Mouse (Mus musculus): Measurements from ENCODE around the gene Cenpe. TPM values are rescaled to one million over a fixed set of nuclear protein-coding genes. Genes with fewer than 3 reads are reported as not detected.
"Not testable (repeated sequence)": the region's sequence is repeated elsewhere in the genome, so short reads cannot be mapped to it uniquely, and the experiment has no call there.

The Cenpe gene
- polyA plus RNA-seq (2015; fragmentation: Nextera tagmentation; extraction: Ambion mirVana), result 30.8 and 31.4 TPM in 2 replicates

DNA sequence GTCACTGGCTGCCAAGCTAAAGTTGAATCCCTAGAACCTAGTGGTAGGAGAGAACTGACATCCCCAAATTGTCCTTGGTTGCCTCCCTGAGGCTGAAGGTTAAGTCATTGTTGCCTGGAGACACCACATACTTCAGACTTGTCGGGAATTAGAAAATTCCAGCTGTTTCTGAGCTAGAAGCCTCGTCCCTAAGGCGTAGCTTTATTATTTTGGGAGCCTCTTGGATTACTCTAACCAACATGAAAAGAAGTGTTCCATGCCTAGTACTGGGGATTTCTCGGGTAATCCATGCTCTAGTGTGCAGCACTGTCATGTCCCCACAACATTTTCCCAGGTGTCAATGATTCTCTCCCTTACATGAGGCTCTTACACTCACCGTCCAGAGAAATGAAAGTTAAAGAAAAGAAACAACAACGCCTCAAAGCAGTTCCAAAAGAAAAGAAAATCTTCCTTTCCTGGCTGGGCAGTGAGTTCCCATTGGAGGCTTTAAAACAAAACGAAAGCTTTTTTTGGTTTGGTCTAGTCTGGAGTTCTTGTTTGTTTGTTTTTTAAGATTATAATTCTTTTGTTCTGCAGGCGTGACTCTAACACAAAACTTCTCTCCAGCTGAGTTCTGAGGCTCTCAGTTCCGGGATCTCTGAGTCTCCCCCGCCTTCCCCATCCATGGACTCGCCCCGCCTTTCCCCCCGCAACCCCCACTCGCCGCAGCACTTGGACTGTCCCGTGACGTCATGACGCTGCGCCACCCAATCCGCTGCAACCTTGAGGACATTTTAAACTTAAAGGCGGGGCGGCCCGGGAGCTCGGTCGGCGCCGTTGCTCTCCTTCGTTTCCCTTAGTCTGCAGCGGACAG, at the start of gene Cenpe:
Gene Cenpe, plus strand, starts transcription at position 733 of the 853 bp plus-strand sequence.
- Histone ChIP-seq H3K9ac (peak within 1 kb of the TSS; percentile 81), H3K27ac (peak within 1 kb of the TSS; percentile 58), H3K36me3 (peaks cover 12% of the 10 kb centered on the region), H3K4me2 (replicated peaks) (peak within 1 kb of the TSS; percentile 75), H3K4me1 (peaks cover 15% of the 10 kb centered on the region), H3K9me3 (no peaks in the 10 kb centered on the region), H3K4me3 (peak within 1 kb of the TSS; percentile 85), H3K27me3 (no peaks in the 10 kb centered on the region)
- ATAC-seq (ENCODE audit: low FRiP score, low read depth), result peak; percentile 93
- WGBS, result 4% methylated on average over 29 of the region's 29 CpGs

DNA sequence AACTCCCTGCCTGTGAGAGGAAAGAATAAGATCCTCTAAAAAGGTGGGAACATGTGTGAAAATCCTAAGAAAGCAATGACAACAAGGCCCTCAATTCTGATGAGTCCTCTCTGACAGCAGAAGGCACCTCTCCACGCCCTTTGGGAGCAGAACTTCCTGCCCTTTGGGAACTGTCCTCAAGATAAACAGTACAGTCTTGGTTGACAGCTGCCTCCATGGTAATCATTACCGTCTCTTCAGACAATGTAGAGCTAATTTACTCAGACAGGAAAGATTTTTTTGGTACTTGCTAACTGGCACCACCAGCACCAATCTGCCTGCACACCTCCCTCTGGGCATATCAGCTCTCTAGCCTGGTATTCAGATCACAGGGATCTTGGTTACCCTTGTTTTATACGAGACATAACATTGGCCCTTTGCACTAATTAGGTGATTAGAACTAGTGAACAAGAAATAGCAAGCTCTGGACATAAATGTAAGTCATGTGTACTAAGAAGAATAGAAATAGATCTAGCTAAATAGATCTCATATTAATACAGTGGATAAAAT, 40.4 kb upstream of the Cenpe start:
- 50% methylated on average over 3 of the region's 3 CpGs for WGBS
- Histone ChIP-seq H3K4me1 (no peaks in the 10 kb centered on the region), H3K9ac (no peak overlapping the region), H3K36me3 (no peaks in the 10 kb centered on the region), H3K27ac (no peak overlapping the region), H3K27me3 (no peaks in the 10 kb centered on the region), H3K4me3 (no peak overlapping the region), H3K4me2 (replicated peaks) (no peak overlapping the region), H3K9me3 (no peaks in the 10 kb centered on the region)
- ATAC-seq (ENCODE audit: low FRiP score, low read depth), result no peak

DNA sequence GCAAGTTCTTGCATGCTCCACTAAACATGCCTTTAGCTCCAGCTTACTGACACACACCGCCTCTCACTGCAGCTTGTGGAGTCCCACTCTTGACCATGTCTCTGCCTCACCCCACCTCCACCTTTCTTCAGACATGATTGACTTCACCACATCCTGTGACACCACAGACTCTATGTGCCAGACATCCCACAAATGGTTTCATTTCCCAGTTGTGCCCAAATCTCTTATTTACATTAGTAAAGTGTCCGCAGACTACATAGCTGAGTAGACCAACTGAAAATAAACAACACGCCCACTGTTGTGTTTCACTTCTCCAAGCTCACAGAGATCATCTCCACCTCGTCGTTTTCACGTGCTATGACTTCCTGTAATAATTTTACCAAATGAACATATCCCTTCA, 20.5 kb upstream of the Cenpe start:
- H3K4me1 ChIP-seq, result no peaks in the 10 kb centered on the region
- H3K9ac ChIP-seq, result no peak overlapping the region
- 82% methylated on average over 6 of the region's 6 CpGs for whole genome bisulfite sequencing
- no peaks in the 10 kb centered on the region for H3K27me3 ChIP-seq
- no peak for ATAC-seq (ENCODE audit: low FRiP score, low read depth)
- H3K4me3 ChIP-seq, result no peak overlapping the region
- H3K4me2 ChIP-seq (replicated peaks), result no peak overlapping the region
- no peak overlapping the region for H3K27ac ChIP-seq
- no peaks in the 10 kb centered on the region for H3K36me3 ChIP-seq
- H3K9me3 ChIP-seq, result no peaks in the 10 kb centered on the region

DNA sequence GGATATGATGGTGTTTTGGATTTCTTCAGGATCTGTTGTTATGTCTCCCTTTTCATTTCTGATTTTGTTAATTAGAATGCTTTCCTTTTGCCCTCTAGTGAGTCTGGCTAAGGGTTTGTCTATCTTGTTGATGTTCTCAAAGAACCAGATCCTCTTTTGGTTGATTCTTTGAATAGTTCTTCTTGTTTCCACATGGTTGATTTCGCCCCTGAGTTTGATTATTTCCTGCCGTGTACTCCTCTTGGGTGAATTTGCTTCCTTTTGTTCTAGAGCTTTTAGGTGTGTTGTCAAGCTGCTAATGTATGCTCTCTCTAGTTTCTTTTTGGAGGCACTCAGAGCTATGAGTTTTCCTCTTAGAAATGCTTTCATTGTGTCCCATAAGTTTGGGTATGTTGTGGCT, 14.3 kb upstream of the Cenpe start:
- H3K4me1 ChIP-seq; H3K4me3 ChIP-seq; H3K27me3 ChIP-seq; H3K27ac ChIP-seq; ATAC-seq (ENCODE audit: low FRiP score, low read depth); H3K9ac ChIP-seq; H3K9me3 ChIP-seq; H3K36me3 ChIP-seq; H3K4me2 ChIP-seq (replicated peaks): not testable (repeated sequence)
- 82% methylated on average over 2 of the region's 2 CpGs for WGBS

DNA sequence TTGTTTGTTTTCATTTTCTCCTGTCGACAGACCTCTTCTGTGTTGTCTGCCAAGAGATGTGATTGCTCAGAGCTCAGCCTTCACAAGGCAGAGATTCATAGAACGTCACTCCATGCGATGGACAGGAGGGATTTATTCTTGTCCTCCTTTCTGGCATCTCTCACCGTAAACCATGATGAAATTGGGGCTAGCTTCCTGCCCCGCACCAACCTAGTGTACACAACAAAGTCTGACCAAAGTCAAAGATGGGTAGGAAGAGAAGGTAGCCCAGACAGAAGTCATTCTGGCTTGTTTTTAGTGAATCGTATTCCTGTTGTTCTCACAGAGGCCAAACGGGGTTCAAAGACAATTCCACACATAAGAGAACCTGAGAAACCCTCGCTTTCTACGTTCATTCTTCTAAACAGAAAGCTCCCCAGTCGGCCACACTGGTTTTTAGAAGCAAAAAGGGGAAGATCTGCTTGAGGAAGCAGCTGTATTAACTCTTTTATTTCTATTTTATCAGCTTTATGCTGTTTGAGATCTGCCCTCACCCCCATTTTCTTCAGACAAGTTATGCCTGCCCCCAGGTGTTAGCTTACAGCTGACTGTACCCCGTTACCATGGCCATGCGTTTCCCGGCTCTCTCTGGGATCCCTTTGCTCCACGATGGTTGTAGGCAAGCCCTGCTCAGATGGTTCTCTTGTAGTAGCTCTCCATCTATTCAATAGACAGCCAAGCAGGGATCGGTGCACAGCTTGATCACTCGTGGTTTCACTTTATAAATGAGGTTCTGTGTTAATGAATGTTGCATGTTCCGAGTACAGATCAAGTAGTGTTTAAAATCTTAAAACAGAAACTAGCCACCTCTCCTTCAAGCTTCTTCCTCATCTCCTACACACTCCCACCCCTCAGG, 11.7 kb upstream of the Cenpe start:
- Histone ChIP-seq H3K9ac (no peak overlapping the region), H3K36me3 (no peaks in the 10 kb centered on the region), H3K4me1 (no peaks in the 10 kb centered on the region), H3K27ac (no peak overlapping the region), H3K9me3 (no peaks in the 10 kb centered on the region), H3K27me3 (no peaks in the 10 kb centered on the region), H3K4me2 (replicated peaks) (no peak overlapping the region), H3K4me3 (no peak overlapping the region)
- 78% methylated on average over 17 of the region's 17 CpGs for WGBS
- no peak for ATAC-seq (ENCODE audit: low FRiP score, low read depth)

DNA sequence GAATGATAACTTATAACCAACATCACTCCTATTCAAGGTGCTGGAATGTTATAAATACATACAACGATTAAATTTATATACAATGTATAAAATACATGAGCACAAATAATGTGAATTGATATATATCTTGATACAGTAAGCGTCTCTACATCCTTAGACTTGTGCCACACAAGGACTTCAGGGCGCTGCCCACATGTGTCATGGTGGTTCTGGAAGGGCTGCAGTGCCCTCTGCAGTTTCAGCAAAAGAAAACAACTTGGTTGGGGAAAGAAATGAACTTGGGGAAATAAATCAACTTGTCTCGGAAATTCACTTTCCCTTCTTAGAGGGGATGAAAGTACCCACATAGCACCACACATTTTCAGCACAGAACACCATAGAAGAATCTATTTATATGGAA, 5.7 kb upstream of the Cenpe start:
- no peak overlapping the region for H3K4me3 ChIP-seq
- H3K27ac ChIP-seq, result no peak overlapping the region
- 44% methylated on average over 4 of the region's 4 CpGs for WGBS
- no peaks in the 10 kb centered on the region for H3K9me3 ChIP-seq
- ATAC-seq (ENCODE audit: low FRiP score, low read depth), result no peak
- no peaks in the 10 kb centered on the region for H3K4me1 ChIP-seq
- H3K4me2 ChIP-seq (replicated peaks), result no peak overlapping the region
- H3K36me3 ChIP-seq, result no peaks in the 10 kb centered on the region
- no peak overlapping the region for H3K9ac ChIP-seq
- no peaks in the 10 kb centered on the region for H3K27me3 ChIP-seq

- H3K4me2 ChIP-seq (replicated peaks), result peak overlapping the region; percentile 75
- peak overlapping the region; percentile 81 for H3K9ac ChIP-seq
- peaks cover 15% of the 10 kb centered on the region for H3K4me1 ChIP-seq
- H3K4me3 ChIP-seq, result peak overlapping the region; percentile 85
- ATAC-seq (ENCODE audit: low FRiP score, low read depth), result no peak
- no peak overlapping the region for H3K27ac ChIP-seq
- H3K9me3 ChIP-seq, result no peaks in the 10 kb centered on the region
- under 1% methylated on average over 26 of the region's 26 CpGs for whole genome bisulfite sequencing
- peaks cover 17% of the 10 kb centered on the region for H3K36me3 ChIP-seq
- H3K27me3 ChIP-seq, result no peaks in the 10 kb centered on the region
Observed at GRCm38 (mm10) chr3:135212658-135213350, 467 bp downstream of the Cenpe start.

GRCm38 (mm10) chr3:135232058-135232457, 19.7 kb downstream of the Cenpe start:
- 86% methylated on average over 3 of the region's 3 CpGs for WGBS
- no peak overlapping the region for H3K27ac ChIP-seq
- H3K9ac ChIP-seq, result no peak overlapping the region
- H3K36me3 ChIP-seq, result peaks cover 64% of the 10 kb centered on the region
- no peaks in the 10 kb centered on the region for H3K4me1 ChIP-seq
- ATAC-seq (ENCODE audit: low FRiP score, low read depth), result no peak
- H3K4me3 ChIP-seq, result no peak overlapping the region
- H3K9me3 ChIP-seq, result no peaks in the 10 kb centered on the region
- no peak overlapping the region for H3K4me2 ChIP-seq (replicated peaks)
- H3K27me3 ChIP-seq, result no peaks in the 10 kb centered on the region

- no peaks in the 10 kb centered on the region for H3K4me1 ChIP-seq
- no peak overlapping the region for H3K4me3 ChIP-seq
- peaks cover 68% of the 10 kb centered on the region for H3K36me3 ChIP-seq
- no peaks in the 10 kb centered on the region for H3K9me3 ChIP-seq
- no peak overlapping the region for H3K4me2 ChIP-seq (replicated peaks)
- no peaks in the 10 kb centered on the region for H3K27me3 ChIP-seq
- H3K27ac ChIP-seq, result no peak overlapping the region
- H3K9ac ChIP-seq, result no peak overlapping the region
- 89% methylated on average over 3 of the region's 3 CpGs for WGBS
- no peak for ATAC-seq (ENCODE audit: low FRiP score, low read depth)
Observed at GRCm38 (mm10) chr3:135232462-135232861, 20.1 kb downstream of the Cenpe start.

GRCm38 (mm10) chr3:135245733-135246132, 33.4 kb downstream of the Cenpe start:
- no peak for ATAC-seq (ENCODE audit: low FRiP score, low read depth)
- H3K27me3 ChIP-seq, result no peaks in the 10 kb centered on the region
- peaks cover 85% of the 10 kb centered on the region for H3K36me3 ChIP-seq
- no peak overlapping the region for H3K4me3 ChIP-seq
- H3K9me3 ChIP-seq, result no peaks in the 10 kb centered on the region
- no peak overlapping the region for H3K9ac ChIP-seq
- H3K27ac ChIP-seq, result no peak overlapping the region
- no peak overlapping the region for H3K4me2 ChIP-seq (replicated peaks)
- no peaks in the 10 kb centered on the region for H3K4me1 ChIP-seq

- Histone ChIP-seq H3K4me2 (replicated peaks) (no peak overlapping the region), H3K27me3 (no peaks in the 10 kb centered on the region), H3K9ac (no peak overlapping the region), H3K4me3 (no peak overlapping the region), H3K9me3 (no peaks in the 10 kb centered on the region), H3K36me3 (peaks cover 87% of the 10 kb centered on the region), H3K27ac (no peak overlapping the region), H3K4me1 (no peaks in the 10 kb centered on the region)
- no peak for ATAC-seq (ENCODE audit: low FRiP score, low read depth)
- WGBS, result 97% methylated on average over 6 of the region's 6 CpGs
Observed at GRCm38 (mm10) chr3:135246828-135247227, 34.5 kb downstream of the Cenpe start.

DNA sequence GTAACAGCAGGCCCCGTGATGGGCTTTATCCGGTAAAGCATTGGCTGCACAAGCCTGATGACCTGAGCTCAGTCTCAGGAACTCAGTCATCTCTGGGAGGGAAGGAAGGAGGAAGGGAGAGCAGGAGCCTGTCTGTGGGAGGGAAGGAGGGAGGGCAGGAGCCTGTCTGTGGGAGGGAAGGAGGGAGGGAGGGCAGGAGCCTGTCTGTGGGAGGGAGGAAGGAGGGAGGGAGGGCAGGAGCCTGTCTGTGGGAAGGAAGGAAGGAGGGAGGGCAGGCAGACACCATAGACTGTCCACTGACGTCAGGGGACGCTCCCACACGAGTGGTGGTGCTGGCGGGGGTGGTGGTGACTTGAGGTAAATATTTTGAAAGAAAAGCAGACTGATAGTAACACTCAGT, 36.8 kb downstream of the Cenpe start:
- no peaks in the 10 kb centered on the region for H3K9me3 ChIP-seq
- 84% methylated on average over 6 of the region's 6 CpGs for WGBS
- H3K36me3 ChIP-seq, result peaks cover 77% of the 10 kb centered on the region
- H3K27me3 ChIP-seq, result no peaks in the 10 kb centered on the region
- no peak overlapping the region for H3K9ac ChIP-seq
- ATAC-seq (ENCODE audit: low FRiP score, low read depth), result no peak
- no peak overlapping the region for H3K4me3 ChIP-seq
- no peak overlapping the region for H3K4me2 ChIP-seq (replicated peaks)
- no peak overlapping the region for H3K27ac ChIP-seq
- H3K4me1 ChIP-seq, result no peaks in the 10 kb centered on the region

Measured in limb, embryonic 13.5 days (tissue).